Mouse (Mus musculus) ES-Bruce4 (cell line): ENCODE measurements around the gene Cers6. TPM values are rescaled to one million over a fixed set of nuclear protein-coding genes. Genes with fewer than 3 reads are reported as not detected.

ENCODE experiments used
- H3K27ac ChIP-seq: 2 replicates; pipeline ENCODE4 v1.5.1; 2012; ENCODE audit warnings: low read length, inconsistent platforms; ENCODE audit not compliant: insufficient read depth
- H3K27me3 ChIP-seq: 2 replicates; pipeline ENCODE4 v1.6.1; 2012; ENCODE audit warnings: mild to moderate bottlenecking, low read length, inconsistent platforms; ENCODE audit not compliant: control insufficient read depth, poor library complexity, insufficient read depth, severe bottlenecking
- H3K36me3 ChIP-seq: 2 replicates; pipeline ENCODE4 v1.6.1; 2012; ENCODE audit warnings: inconsistent platforms, mild to moderate bottlenecking, low read length, moderate library complexity; ENCODE audit not compliant: control insufficient read depth, poor library complexity, insufficient read depth, severe bottlenecking
- H3K4me1 ChIP-seq: one replicate; pipeline ENCODE4 v1.8.1; 2011; ENCODE audit warnings: low read length; ENCODE audit not compliant: control insufficient read depth, insufficient read depth
- H3K4me3 ChIP-seq: 2 replicates; pipeline ENCODE4 v1.5.1; 2011; ENCODE audit warnings: low read depth, mild to moderate bottlenecking, low read length
- H3K9ac ChIP-seq: 2 replicates; pipeline ENCODE4 v1.6.1; 2012; ENCODE audit warnings: low read depth, mild to moderate bottlenecking, inconsistent platforms; ENCODE audit not compliant: poor library complexity, severe bottlenecking
- H3K9me3 ChIP-seq: replicated peaks from 2 replicates; pipeline ENCODE4 v1.6.1; 2012; ENCODE audit warnings: mild to moderate bottlenecking, low read length, inconsistent platforms; ENCODE audit not compliant: control insufficient read depth, poor library complexity, insufficient read depth, severe bottlenecking
- CTCF ChIP-seq: IDR thresholded peaks from one replicate; pipeline ENCODE4 v1.8.1; 2011; ENCODE audit warnings: low read depth, low read length
- EP300 ChIP-seq: IDR thresholded peaks from 2 replicates; pipeline ENCODE4 v1.6.1; 2011; ENCODE audit warnings: low read depth, low read length; ENCODE audit not compliant: insufficient read depth
- POLR2A ChIP-seq: IDR thresholded peaks from one replicate; pipeline ENCODE4 v1.8.1; 2011; ENCODE audit warnings: low read length; ENCODE audit not compliant: insufficient read depth
- polyA plus RNA-seq: library from polyadenylated mRNA; stranded (reverse); fragments of >200 nt; gene quantifications from 2 replicates; pipeline ENCODE4 v1.2.4, GENCODE M21; 2011; ENCODE audit warnings: low read depth; ENCODE audit not compliant: missing spikeins, insufficient read depth, insufficient read length

The Cers6 gene
- polyA plus RNA-seq, 1 experiment = 17.0 TPM

GRCm38 (mm10) chr2:69149154-69149553 is 287.9 kb downstream of the Cers6 start:
- Histone ChIP-seq H3K4me1 (no peaks in the 10 kb centered on the region), H3K4me3 (no peak overlapping the region), H3K36me3 (no peaks in the 10 kb centered on the region), H3K27ac (no peak overlapping the region), H3K27me3 (no peaks in the 10 kb centered on the region), H3K9me3 (no peaks in the 10 kb centered on the region), H3K9ac (no peak overlapping the region)
- TF ChIP-seq CTCF = no peak
- TF ChIP-seq POLR2A = no peak
- TF ChIP-seq EP300 = no peak

GRCm38 (mm10) chr2:69150841-69151240 is 289.6 kb downstream of the Cers6 start:
- no peaks in the 10 kb centered on the region for H3K27me3 ChIP-seq
- H3K27ac ChIP-seq = no peak overlapping the region
- TF ChIP-seq POLR2A = no peak
- TF ChIP-seq EP300 = no peak
- H3K9me3 ChIP-seq = no peaks in the 10 kb centered on the region
- no peaks in the 10 kb centered on the region for H3K4me1 ChIP-seq
- H3K36me3 ChIP-seq = no peaks in the 10 kb centered on the region
- no peak overlapping the region for H3K4me3 ChIP-seq
- H3K9ac ChIP-seq = no peak overlapping the region

GRCm38 (mm10) chr2:69155861-69156260 is 294.6 kb downstream of the Cers6 start:
- Histone ChIP-seq H3K4me1 (no peaks in the 10 kb centered on the region), H3K27ac (no peak overlapping the region), H3K27me3 (no peaks in the 10 kb centered on the region), H3K9me3 (no peaks in the 10 kb centered on the region), H3K9ac (no peak overlapping the region), H3K4me3 (no peak overlapping the region), H3K36me3 (no peaks in the 10 kb centered on the region)
- no peak for TF ChIP-seq POLR2A

- Histone ChIP-seq H3K27me3 (no peaks in the 10 kb centered on the region), H3K4me3 (no peak overlapping the region), H3K9ac (no peak overlapping the region), H3K36me3 (no peaks in the 10 kb centered on the region), H3K9me3 (no peaks in the 10 kb centered on the region), H3K27ac (no peak overlapping the region), H3K4me1 (no peaks in the 10 kb centered on the region)
- TF ChIP-seq CTCF (no peak), EP300 (no peak), POLR2A (no peak)
Observed at GRCm38 (mm10) chr2:69156283-69156682, 295.0 kb downstream of the Cers6 start.

DNA sequence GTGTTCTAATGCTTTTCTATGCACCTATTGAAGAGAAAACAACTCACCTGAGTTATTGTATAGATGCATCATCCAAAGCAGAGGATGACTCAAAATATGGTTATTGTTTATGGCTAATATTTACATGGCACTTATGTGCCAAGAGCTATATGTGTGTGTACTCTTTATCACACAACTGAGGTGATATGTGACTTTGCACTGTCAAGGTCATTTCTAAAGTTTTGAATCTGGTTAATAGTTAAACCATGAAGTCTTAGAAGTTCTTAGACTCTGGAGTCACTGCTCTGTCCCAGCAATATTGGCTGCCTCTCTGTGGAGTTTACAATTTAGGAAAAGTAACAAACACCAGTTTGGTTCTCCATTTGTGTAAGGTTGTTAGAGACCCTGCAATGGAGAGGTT is 297.7 kb downstream of the Cers6 start:
- no peaks in the 10 kb centered on the region for H3K9me3 ChIP-seq
- no peaks in the 10 kb centered on the region for H3K4me1 ChIP-seq
- TF ChIP-seq CTCF = no peak
- TF ChIP-seq EP300 = no peak
- no peaks in the 10 kb centered on the region for H3K27me3 ChIP-seq
- H3K36me3 ChIP-seq = no peaks in the 10 kb centered on the region
- H3K27ac ChIP-seq = no peak overlapping the region
- H3K4me3 ChIP-seq = no peak overlapping the region
- no peak overlapping the region for H3K9ac ChIP-seq

Other genes starting within 250 kb of the Cers6 start
- not detected in 2 replicates for gene 4932414N04Rik, start 205.0 kb upstream of the Cers6 start, polyA plus RNA-seq